Mouse (Mus musculus) layer of hippocampus, adult 11-12 months (tissue): Measurements from ENCODE around the gene Htr1b.
A peak's percentile ranks its signal among the peaks of the same experiment; 100 is the strongest.

Experiments
- DNase-seq: peaks from one replicate; pipeline ENCODE4 v3.0.0; 2022; ENCODE audit warnings: low spot score

Htr1b gene

GRCm38 (mm10) chr9:81633437-81633973, at the start of gene Htr1b:
Htr1b (minus strand) TSS chr9:81633828.
- peak; percentile 14 for DNase-seq

- DNase-seq, result no peak
Measured at GRCm38 (mm10) chr9:81676716-81677115, 43.1 kb upstream of the Htr1b start.

- no peak for DNase-seq
Measured at GRCm38 (mm10) chr9:81637486-81637885, 3.9 kb upstream of the Htr1b start.

- peak; percentile 22 for DNase-seq
Measured at GRCm38 (mm10) chr9:81635109-81635508, 1.5 kb upstream of the Htr1b start.

- DNase-seq, result no peak
Measured at GRCm38 (mm10) chr9:81634163-81634562, 535 bp upstream of the Htr1b start.

GRCm38 (mm10) chr9:81632736-81633436, 742 bp downstream of the Htr1b start:
- DNase-seq, result peak; percentile 6

GRCm38 (mm10) chr9:81632191-81632735, 1.4 kb downstream of the Htr1b start:
- DNase-seq, result peak; percentile 6

GRCm38 (mm10) chr9:81631581-81632091, 2.0 kb downstream of the Htr1b start:
- DNase-seq, result peak; percentile 28

GRCm38 (mm10) chr9:81626899-81627606, 6.6 kb downstream of the Htr1b start:
- peak; percentile 79 for DNase-seq

GRCm38 (mm10) chr9:81625898-81626297, 7.7 kb downstream of the Htr1b start:
- no peak for DNase-seq

- no peak for DNase-seq
Measured at GRCm38 (mm10) chr9:81622873-81623272, 10.8 kb downstream of the Htr1b start.

- no peak for DNase-seq
Measured at GRCm38 (mm10) chr9:81611022-81611421, 22.6 kb downstream of the Htr1b start.
